Mouse (Mus musculus) thymus, adult 2 months (tissue): ENCODE results near the gene Sod3. TPM values are rescaled to one million over a fixed set of nuclear protein-coding genes. Genes with fewer than 3 reads are reported as not detected.

Source experiments
- DNase-seq: peaks from one replicate; pipeline ENCODE4 v3.0.0; 2021
- H3K27ac ChIP-seq: fragments of 200-500 bp; 2 replicates; pipeline ENCODE4 v1.5.1; 2012; ENCODE audit warnings: low read length, control low read depth; ENCODE audit not compliant: control insufficient read depth, insufficient read depth
- H3K27me3 ChIP-seq: fragments of 200-500 bp; 2 replicates; pipeline ENCODE4 v1.6.1; 2012; ENCODE audit warnings: mild to moderate bottlenecking, low read length, moderate library complexity, mixed read lengths; ENCODE audit not compliant: control insufficient read depth, insufficient read depth
- H3K36me3 ChIP-seq: fragments of 200-500 bp; 2 replicates; pipeline ENCODE4 v1.6.1; 2012; ENCODE audit warnings: mild to moderate bottlenecking, low read length, moderate library complexity; ENCODE audit not compliant: control insufficient read depth, insufficient read depth
- H3K4me1 ChIP-seq: fragments of 200-500 bp; replicated peaks from 2 replicates; pipeline ENCODE4 v1.6.1; 2012; ENCODE audit warnings: low read length; ENCODE audit not compliant: control insufficient read depth, insufficient read depth
- H3K4me3 ChIP-seq: fragments of 200-500 bp; 2 replicates; pipeline ENCODE4 v1.5.1; 2012; ENCODE audit warnings: mild to moderate bottlenecking, low read length, control low read depth, moderate library complexity; ENCODE audit not compliant: control insufficient read depth, insufficient read depth
- CTCF ChIP-seq: fragments of 200-500 bp; IDR thresholded peaks from 2 replicates; pipeline ENCODE4 v1.5.1; 2012; ENCODE audit warnings: mild to moderate bottlenecking, control low read depth, low read length, moderate library complexity, borderline replicate concordance; ENCODE audit not compliant: control insufficient read depth, poor library complexity, insufficient read depth; ENCODE audit errors: extremely low read depth
- POLR2A ChIP-seq: fragments of 200-500 bp; IDR thresholded peaks from 2 replicates; pipeline ENCODE4 v1.6.1; 2012; ENCODE audit warnings: mild to moderate bottlenecking, low read length, control low read depth, moderate library complexity; ENCODE audit not compliant: control insufficient read depth, poor library complexity, insufficient read depth; ENCODE audit errors: extremely low read depth
- WGBS: fragments of 180-500 bp; shearing (Covaris S2); methylation state at CpG from one replicate; pipeline ENCODE4 v1.1.7; 2018; 5-methylcytosine and 5-hydroxymethylcytosine counted together
- polyA plus RNA-seq: library from polyadenylated mRNA; depleted of rRNA; stranded (reverse); fragments of >200 nt; gene quantifications from 2 replicates; pipeline ENCODE4 v1.2.3, GENCODE M21; 2012

Gene Sod3
- polyA plus RNA-seq, 1 experiment = 19.6 TPM

GRCm38 (mm10) chr5:52350451-52350850, 13.1 kb upstream of the Sod3 start:
- H3K4me3 ChIP-seq = no peak overlapping the region
- H3K36me3 ChIP-seq = no peaks in the 10 kb centered on the region
- TF ChIP-seq POLR2A (no peak), CTCF (no peak)
- WGBS = 86% methylated on average over 2 of the region's 2 CpGs
- DNase-seq = no peak
- no peaks in the 10 kb centered on the region for H3K27me3 ChIP-seq
- H3K27ac ChIP-seq = no peak overlapping the region
- H3K4me1 ChIP-seq = no peaks in the 10 kb centered on the region

GRCm38 (mm10) chr5:52351561-52351960, 12.0 kb upstream of the Sod3 start:
- Histone ChIP-seq H3K27me3 (no peaks in the 10 kb centered on the region), H3K4me1 (no peaks in the 10 kb centered on the region), H3K27ac (no peak overlapping the region), H3K4me3 (no peak overlapping the region), H3K36me3 (no peaks in the 10 kb centered on the region)
- 80% methylated on average over 2 of the region's 2 CpGs for WGBS
- DNase-seq = no peak
- no peak for TF ChIP-seq CTCF
- no peak for TF ChIP-seq POLR2A

- no peak for TF ChIP-seq CTCF
- TF ChIP-seq POLR2A = no peak
Observed at GRCm38 (mm10) chr5:52352730-52353129, 10.9 kb upstream of the Sod3 start.

GRCm38 (mm10) chr5:52354441-52354840, 9.2 kb upstream of the Sod3 start:
- H3K4me1 ChIP-seq = no peaks in the 10 kb centered on the region
- no peak for TF ChIP-seq POLR2A
- no peak for TF ChIP-seq CTCF
- 91% methylated on average over 4 of the region's 4 CpGs for WGBS
- H3K4me3 ChIP-seq = no peak overlapping the region
- no peak for DNase-seq
- H3K27me3 ChIP-seq = no peaks in the 10 kb centered on the region
- no peak overlapping the region for H3K27ac ChIP-seq
- no peaks in the 10 kb centered on the region for H3K36me3 ChIP-seq

More at GRCm38 (mm10) chr5:52352730-52353129, 10.9 kb upstream of the Sod3 start:
- no peaks in the 10 kb centered on the region for H3K27me3 ChIP-seq
- DNase-seq = no peak
- H3K4me3 ChIP-seq = no peak overlapping the region
- no peak overlapping the region for H3K27ac ChIP-seq
- no peaks in the 10 kb centered on the region for H3K4me1 ChIP-seq
- no peaks in the 10 kb centered on the region for H3K36me3 ChIP-seq
- 91% methylated on average over 5 of the region's 5 CpGs for WGBS

GRCm38 (mm10) chr5:52355612-52356011, 8.0 kb upstream of the Sod3 start:
- WGBS = 69% methylated on average over 7 of the region's 7 CpGs
- Histone ChIP-seq H3K4me1 (no peaks in the 10 kb centered on the region), H3K4me3 (no peak overlapping the region), H3K27ac (no peak overlapping the region), H3K27me3 (no peaks in the 10 kb centered on the region), H3K36me3 (no peaks in the 10 kb centered on the region)
- TF ChIP-seq CTCF (no peak), POLR2A (no peak)
- DNase-seq = no peak

- TF ChIP-seq CTCF (no peak), POLR2A (no peak)
- H3K4me1 ChIP-seq = no peaks in the 10 kb centered on the region
- 82% methylated on average over 9 of the region's 9 CpGs for WGBS
- H3K27ac ChIP-seq = no peak overlapping the region
- no peaks in the 10 kb centered on the region for H3K36me3 ChIP-seq
- DNase-seq = no peak
- no peaks in the 10 kb centered on the region for H3K27me3 ChIP-seq
- H3K4me3 ChIP-seq = no peak overlapping the region
Observed at GRCm38 (mm10) chr5:52357175-52357754, 6.3 kb upstream of the Sod3 start.

- H3K4me1 ChIP-seq = no peaks in the 10 kb centered on the region
- 91% methylated on average over 6 of the region's 6 CpGs for WGBS
- no peaks in the 10 kb centered on the region for H3K27me3 ChIP-seq
- H3K36me3 ChIP-seq = no peaks in the 10 kb centered on the region
- TF ChIP-seq POLR2A (no peak), CTCF (no peak)
- no peak overlapping the region for H3K27ac ChIP-seq
- H3K4me3 ChIP-seq = no peak overlapping the region
- DNase-seq = no peak
Observed at GRCm38 (mm10) chr5:52358120-52358519, 5.5 kb upstream of the Sod3 start.
